Mouse (Mus musculus): ENCODE results near the gene Nuak1. TPM values are rescaled to one million over a fixed set of nuclear protein-coding genes. Genes with fewer than 3 reads are reported as not detected.

The Nuak1 gene
- polyA plus RNA-seq (2014; fragmentation: Illumina TruSeq; extraction: RNeasy Lipid Tissue Mini Kit (QIAGEN cat#74804); ENCODE audit: low read depth, low replicate concordance) = 3.4 TPM

DNA sequence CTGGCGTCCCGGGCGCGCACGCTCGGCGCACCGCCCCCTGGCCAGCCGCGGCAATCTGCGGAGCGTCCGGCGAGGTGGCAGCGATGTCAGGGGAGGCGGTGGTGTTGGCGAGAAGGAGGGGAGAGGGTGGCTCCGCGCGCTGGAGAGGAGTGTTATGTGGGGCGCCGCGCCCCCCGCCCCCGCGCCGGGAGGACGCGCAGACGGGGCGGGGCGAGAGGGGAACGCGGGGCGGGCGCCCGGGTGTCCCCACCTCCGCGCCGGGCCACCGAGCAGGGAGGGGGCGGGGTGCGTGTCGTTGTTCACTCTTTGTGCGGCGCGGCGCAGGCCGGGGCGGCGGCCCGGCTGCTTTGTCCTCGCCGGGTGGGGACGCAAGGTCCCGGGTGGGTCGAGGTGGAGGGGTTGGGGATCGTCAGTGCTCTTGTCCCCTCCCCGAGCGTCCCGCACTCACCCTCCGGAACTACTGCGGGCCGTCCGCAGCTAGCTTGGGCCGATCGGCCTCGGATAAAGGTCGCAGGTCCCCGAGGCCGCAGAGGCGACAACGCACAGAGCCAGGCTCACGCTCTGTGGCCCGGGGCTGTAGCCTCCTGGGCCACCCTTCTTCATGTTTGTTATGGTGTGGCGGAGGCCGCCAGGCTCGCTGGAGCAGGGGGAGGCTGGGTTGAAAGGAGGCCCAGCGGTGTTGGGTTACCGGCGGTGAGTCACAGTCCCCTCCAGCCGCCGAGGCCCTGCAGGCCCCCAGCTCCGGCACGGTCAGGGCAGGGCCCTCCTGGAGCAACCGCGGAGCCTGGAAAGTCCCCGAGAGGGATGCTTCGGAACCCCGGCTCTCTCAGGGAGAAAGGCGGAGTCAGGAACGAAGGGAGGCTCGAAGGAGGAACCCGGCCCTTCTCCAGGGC is at the start of gene Nuak1:
TSS of gene Nuak1 (minus strand) at position 57 of the 893 bp plus-strand sequence.

Other genes starting within 250 kb of the Nuak1 start
- 5.2 TPM for gene Ckap4, start 93.5 kb upstream of the Nuak1 start, polyA plus RNA-seq (2014; fragmentation: Illumina TruSeq; extraction: RNeasy Lipid Tissue Mini Kit (QIAGEN cat#74804); ENCODE audit: low read depth, low replicate concordance)
- gene Tcp11l2, start 136.0 kb upstream of the Nuak1 start, polyA plus RNA-seq (2014; fragmentation: Illumina TruSeq; extraction: RNeasy Lipid Tissue Mini Kit (QIAGEN cat#74804); ENCODE audit: low read depth, low replicate concordance) = 26.3 TPM
- gene Polr3b, start 181.7 kb upstream of the Nuak1 start, polyA plus RNA-seq (2014; fragmentation: Illumina TruSeq; extraction: RNeasy Lipid Tissue Mini Kit (QIAGEN cat#74804); ENCODE audit: low read depth, low replicate concordance) = 11.2 TPM